Mouse (Mus musculus) heart, adult 2 months (tissue): ENCODE results near the gene Zdhhc8. TPM values are rescaled to one million over a fixed set of nuclear protein-coding genes. Genes with fewer than 3 reads are reported as not detected.

Source experiments
- DNase-seq, 2 experiments: peaks; one replicate each; pipeline ENCODE4 v3.0.0; 2021
- H3K27ac ChIP-seq: fragments of 200-600 bp; 2 replicates; pipeline ENCODE4 v1.8.1; 2022
- H3K27me3 ChIP-seq: fragments of 200-500 bp; 2 replicates; pipeline ENCODE4 v1.6.1; 2012; ENCODE audit warnings: mild to moderate bottlenecking, low read length, inconsistent platforms, mixed read lengths; ENCODE audit not compliant: control insufficient read depth, insufficient read depth
- H3K36me3 ChIP-seq: fragments of 200-500 bp; 2 replicates; pipeline ENCODE4 v1.6.1; 2012; ENCODE audit warnings: low read length, inconsistent platforms; ENCODE audit not compliant: control insufficient read depth, insufficient read depth
- H3K4me1 ChIP-seq: fragments of 200-500 bp; 2 replicates; pipeline ENCODE4 v1.6.1; 2011; ENCODE audit warnings: low read length; ENCODE audit not compliant: control insufficient read depth, insufficient read depth
- H3K4me3 ChIP-seq: fragments of 200-600 bp; 2 replicates; pipeline ENCODE4 v1.8.1; 2022
- H3K79me2 ChIP-seq: fragments of 200-500 bp; replicated peaks from 2 replicates; pipeline ENCODE4 v1.6.1; 2012; ENCODE audit warnings: mild to moderate bottlenecking, inconsistent platforms, low read length, moderate library complexity, mixed read lengths; ENCODE audit not compliant: control insufficient read depth, insufficient read depth
- H3K9ac ChIP-seq: fragments of 200-500 bp; 2 replicates; pipeline ENCODE4 v1.6.1; 2012; ENCODE audit warnings: low read depth, mild to moderate bottlenecking, control low read depth, inconsistent platforms, low read length, mixed read lengths
- CTCF ChIP-seq: fragments of 200-600 bp; IDR thresholded peaks from 2 replicates; pipeline ENCODE4 v1.8.1; 2022; ENCODE audit warnings: antibody characterized with exemption, mild to moderate bottlenecking, moderate library complexity
- EP300 ChIP-seq: fragments of 200-500 bp; IDR thresholded peaks from 2 replicates; pipeline ENCODE4 v1.6.1; 2011; ENCODE audit warnings: low read depth, low read length, control low read depth; ENCODE audit not compliant: insufficient read depth
- POLR2A ChIP-seq: fragments of 200-500 bp; IDR thresholded peaks from 2 replicates; pipeline ENCODE4 v1.6.1; 2011; ENCODE audit warnings: mild to moderate bottlenecking, low read depth, low read length, control low read depth; ENCODE audit not compliant: insufficient read depth
- WGBS: fragments of 180-500 bp; shearing (Covaris S2); methylation state at CpG from one replicate; pipeline ENCODE4 v1.1.7; 2018; 5-methylcytosine and 5-hydroxymethylcytosine counted together
- intact Hi-C: fragments of 180-260 bp; cut with DNase I; formaldehyde crosslinking; loops from one replicate; pipeline ENCODE4 v1.15.1; 2025
- microRNA-seq, 2 experiments: library from miRNA; unstranded; fragments of <30 nt; microRNA quantifications; one replicate each; pipeline ENCODE4 v1.2.0; 2021
- polyA plus RNA-seq: library from polyadenylated mRNA; depleted of rRNA; stranded (reverse); fragments of >200 nt; gene quantifications from 2 replicates; pipeline ENCODE4 v1.2.3, GENCODE M21; 2012; rRNA removed
- total RNA-seq, 2 experiments: library from RNA; stranded (reverse); gene quantifications; 2 replicates each; pipeline ENCODE4 v1.2.3; 2021

The Zdhhc8 gene
- total and polyA plus RNA-seq, 3 experiments = 19.6 to 51.5 (median 22.7) TPM

- peak in 1 of 2 experiments; percentile 24 for DNase-seq
- no peak overlapping the region for H3K4me3 ChIP-seq
- H3K4me1 ChIP-seq = no peaks in the 10 kb centered on the region
- WGBS = 28% methylated on average over 6 of the region's 6 CpGs
- H3K36me3 ChIP-seq = no peaks in the 10 kb centered on the region
- intact Hi-C loops = no loop called here
- no peak overlapping the region for H3K27ac ChIP-seq
- no peak overlapping the region for H3K9ac ChIP-seq
- no peaks in the 10 kb centered on the region for H3K79me2 ChIP-seq
- no peak for TF ChIP-seq POLR2A
- no peak for TF ChIP-seq EP300
- no peak for TF ChIP-seq CTCF
- H3K27me3 ChIP-seq = no peaks in the 10 kb centered on the region
These were observed 59.0 kb downstream of the Zdhhc8 start for GRCm38 (mm10) chr16:18175817-18176541.

GRCm38 (mm10) chr16:18173788-18174187, 61.1 kb downstream of the Zdhhc8 start:
- TF ChIP-seq POLR2A (no peak), EP300 (no peak), CTCF (no peak)
- H3K4me3 ChIP-seq = no peak overlapping the region
- H3K36me3 ChIP-seq = no peaks in the 10 kb centered on the region
- H3K27me3 ChIP-seq = no peaks in the 10 kb centered on the region
- no peaks in the 10 kb centered on the region for H3K4me1 ChIP-seq
- intact Hi-C loops = loop anchor here (2.0 kb wide), 2 partner anchors 37 to 121 kb away; partner anchors contain the start of gene Dgcr6
- WGBS = 70% methylated on average over 11 of the region's 11 CpGs
- H3K27ac ChIP-seq = no peak overlapping the region
- no peaks in the 10 kb centered on the region for H3K79me2 ChIP-seq
- DNase-seq = no peak
- H3K9ac ChIP-seq = no peak overlapping the region

GRCm38 (mm10) chr16:18173231-18173630, 61.7 kb downstream of the Zdhhc8 start:
- Histone ChIP-seq H3K4me1 (no peaks in the 10 kb centered on the region), H3K27me3 (no peaks in the 10 kb centered on the region), H3K79me2 (no peaks in the 10 kb centered on the region), H3K9ac (no peak overlapping the region), H3K36me3 (no peaks in the 10 kb centered on the region), H3K4me3 (no peak overlapping the region), H3K27ac (no peak overlapping the region)
- WGBS = 76% methylated on average over 9 of the region's 9 CpGs
- TF ChIP-seq POLR2A (no peak), EP300 (no peak), CTCF (no peak)
- intact Hi-C loops = loop anchor here (2.0 kb wide), 2 partner anchors 38 to 120 kb away; partner anchors contain the start of gene Dgcr6
- DNase-seq = no peak

GRCm38 (mm10) chr16:18172266-18172855, 62.6 kb downstream of the Zdhhc8 start:
- Histone ChIP-seq H3K36me3 (no peaks in the 10 kb centered on the region), H3K27ac (no peak overlapping the region), H3K4me1 (no peaks in the 10 kb centered on the region), H3K9ac (no peak overlapping the region), H3K79me2 (no peaks in the 10 kb centered on the region), H3K4me3 (no peak overlapping the region), H3K27me3 (no peaks in the 10 kb centered on the region)
- peak; percentile 62 to 83 for DNase-seq
- TF ChIP-seq CTCF (peak; percentile 96), POLR2A (no peak), EP300 (0 out of 2 replicates have a peak, but pooled peaks have one; percentile 51)
- 9% methylated on average over 7 of the region's 7 CpGs for WGBS
- intact Hi-C loops = loop anchor here (1.0 to 2.0 kb wide), 4 partner anchors 38 to 120 kb away; partner anchors contain the start of genes Dgcr6 and Rtn4r

Small RNA genes lying within 50 kb of the gene (microRNA-seq; reads per million reads assigned to microRNA genes)
- gene Gm24572 (0 reads per million in 2 experiments), gene Mir1306 (181 to 314 reads per million in 2 experiments)

Other genes with a start within 250 kb of the Zdhhc8 start
- 10 to 100 TPM; 41.4 TPM for gene Dgcr6, start 182.3 kb downstream of the Zdhhc8 start, total RNA-seq
- 46.7 and 48.8 TPM in 2 replicates for gene Dgcr6, start 182.3 kb downstream of the Zdhhc8 start, polyA plus RNA-seq
- gene Prodh, start 144.9 kb downstream of the Zdhhc8 start, total RNA-seq = 10 to 100 TPM; 18.8 to 23.4 TPM
- gene Prodh, start 144.9 kb downstream of the Zdhhc8 start, polyA plus RNA-seq = 46.7 and 57.9 TPM in 2 replicates
- 1 to 10 TPM; 2.3 to 9.8 TPM for gene Rtn4r, start 107.5 kb downstream of the Zdhhc8 start, total RNA-seq
- 31.9 and 57.8 TPM in 2 replicates for gene Rtn4r, start 107.5 kb downstream of the Zdhhc8 start, polyA plus RNA-seq
- gene Ccdc188, start 17.3 kb downstream of the Zdhhc8 start, total RNA-seq = not detected
- gene Ccdc188, start 17.3 kb downstream of the Zdhhc8 start, polyA plus RNA-seq = not detected in 2 replicates
- 10 to 100 TPM; 19.6 to 19.8 TPM for gene Trmt2a, start 13.5 kb upstream of the Zdhhc8 start, total RNA-seq
- gene Trmt2a, start 13.5 kb upstream of the Zdhhc8 start, polyA plus RNA-seq = 26.8 and 32.4 TPM in 2 replicates
- 10 to 100 TPM; 40.1 to 41.2 TPM for gene Ranbp1, start 13.6 kb upstream of the Zdhhc8 start, total RNA-seq
- gene Ranbp1, start 13.6 kb upstream of the Zdhhc8 start, polyA plus RNA-seq = 20.9 and 25.1 TPM in 2 replicates
- not detected for gene Gm49776, start 23.2 kb upstream of the Zdhhc8 start, total RNA-seq
- not detected in 2 replicates for gene Gm49776, start 23.2 kb upstream of the Zdhhc8 start, polyA plus RNA-seq
- 10 to 100 TPM; 10.7 to 13.2 TPM for gene Dgcr8, start 54.1 kb upstream of the Zdhhc8 start, total RNA-seq
- 8.7 and 14.5 TPM in 2 replicates for gene Dgcr8, start 54.1 kb upstream of the Zdhhc8 start, polyA plus RNA-seq
- gene Tango2, start 113.0 kb upstream of the Zdhhc8 start, total RNA-seq = 100 to 1,000 TPM; 173 to 181 TPM
- 283 and 382 TPM in 2 replicates for gene Tango2, start 113.0 kb upstream of the Zdhhc8 start, polyA plus RNA-seq
- 10 to 100 TPM; 14.4 to 16.4 TPM for gene Arvcf, start 113.0 kb upstream of the Zdhhc8 start, total RNA-seq
- 13.9 and 17.0 TPM in 2 replicates for gene Arvcf, start 113.0 kb upstream of the Zdhhc8 start, polyA plus RNA-seq
- gene Txnrd2, start 191.2 kb upstream of the Zdhhc8 start, total RNA-seq = 10 to 100 TPM; 37.6 to 39.7 TPM
- 35.1 and 36.1 TPM in 2 replicates for gene Txnrd2, start 191.2 kb upstream of the Zdhhc8 start, polyA plus RNA-seq
- 100 to 1,000 TPM; 139 to 150 TPM for gene Comt, start 191.7 kb upstream of the Zdhhc8 start, total RNA-seq
- 208 and 236 TPM in 2 replicates for gene Comt, start 191.7 kb upstream of the Zdhhc8 start, polyA plus RNA-seq